Mouse (Mus musculus) CD4-positive, CD25-positive, alpha-beta regulatory T cell, adult 2 months (primary cell): Measurements from ENCODE around the gene Pmel.

Experiments
- DNase-seq: peaks from one replicate; pipeline ENCODE4 v3.0.0-alpha.2; 2012; ENCODE audit warnings: low read depth, low spot score

The Pmel gene

DNA sequence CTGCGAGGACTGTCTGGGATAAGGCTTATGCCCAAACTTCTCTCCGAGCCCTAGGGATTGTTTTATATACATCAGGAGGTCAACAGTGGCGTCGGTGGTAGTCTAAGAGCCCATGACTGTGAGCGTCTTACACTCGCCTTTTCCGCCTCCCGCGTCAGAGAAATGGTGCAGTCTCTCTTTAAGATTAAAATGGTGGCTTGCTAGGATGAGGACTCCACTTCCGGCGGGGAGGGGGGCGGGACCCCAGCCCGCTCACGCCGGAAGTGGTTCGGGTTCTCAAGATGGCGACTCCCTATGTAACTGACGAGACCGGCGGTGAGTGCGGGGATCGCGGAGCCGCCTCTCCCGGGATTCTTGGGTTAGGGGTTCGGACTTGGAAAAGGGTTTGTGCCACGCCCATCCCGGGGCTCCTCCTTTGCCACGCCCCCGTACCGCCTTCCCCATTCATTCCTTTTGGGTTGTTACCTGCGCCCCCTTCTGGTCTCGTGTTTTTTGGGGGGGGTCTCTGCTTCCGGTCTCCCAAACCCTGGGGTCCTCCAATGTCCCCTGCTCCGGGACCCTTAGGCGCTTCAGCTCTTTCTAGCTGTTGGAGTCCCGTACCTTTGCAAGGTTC, 44.4 kb downstream of the Pmel start:
- DNase-seq: peak; percentile 95
